Mouse (Mus musculus): ENCODE measurements at regions not wholly inside any gene's neighbourhood (a gene's known extent, or its start where the extent isn't known, plus 50 kb on each side); places are given as distances from the start of the nearest gene placed in this dataset.

GRCm38 (mm10) chr3:62985033-62985432 is 256.3 kb upstream of the Mme start:
- ChIA-PET POLR2A (no interaction called here), CTCF (no interaction called here)

GRCm38 (mm10) chr3:62976906-62977305 is 264.4 kb upstream of the Mme start:
- ChIA-PET CTCF (no interaction called here), POLR2A (no interaction called here)

- CTCF ChIA-PET = interaction anchor here in 2 of 4 experiments (0.6 kb wide), 2 partner anchors 108 to 421 kb away, joined by 3 to 4 read pairs; no protein-coding TSS in a partner anchor
- POLR2A ChIA-PET = interaction anchor here in 2 of 4 experiments (0.6 to 1.3 kb wide), 3 partner anchors 10 to 74 kb away, joined by 3 to 4 read pairs (median 3); no protein-coding TSS in a partner anchor
These were observed 278.1 kb upstream of the Mme start for GRCm38 (mm10) chr3:62963244-62963643.

GRCm38 (mm10) chr3:62962608-62963007 is 278.7 kb upstream of the Mme start:
- CTCF ChIA-PET = no interaction called here
- POLR2A ChIA-PET = no interaction called here

- POLR2A ChIA-PET = no interaction called here
- CTCF ChIA-PET = no interaction called here
These were observed 296.0 kb upstream of the Mme start for GRCm38 (mm10) chr3:62945356-62945755.

GRCm38 (mm10) chr3:62938601-62939000 is 302.7 kb upstream of the Mme start:
- CTCF ChIA-PET = interaction anchor here in 1 of 4 experiments (0.5 kb wide), 1 partner anchor 162 kb away, joined by 4 read pairs; no protein-coding TSS in a partner anchor
- POLR2A ChIA-PET = interaction anchor here (0.7 to 2.6 kb wide), 7 partner anchors 25 to 386 kb away, joined by 3 to 9 read pairs (median 4); no protein-coding TSS in a partner anchor

- ChIA-PET POLR2A (no interaction called here), CTCF (interaction anchor here in 2 of 4 experiments (0.6 to 0.7 kb wide), 3 partner anchors 10 to 224 kb away, joined by 3 read pairs; no protein-coding TSS in a partner anchor)
These were observed 316.9 kb upstream of the Mme start for GRCm38 (mm10) chr3:62924441-62924840.

GRCm38 (mm10) chr3:62916899-62917298 is 312.0 kb upstream of the Gpr149 start:
- ChIA-PET POLR2A (no interaction called here), CTCF (no interaction called here)

GRCm38 (mm10) chr3:62885104-62885503 is 280.2 kb upstream of the Gpr149 start:
- POLR2A ChIA-PET = no interaction called here
- CTCF ChIA-PET = no interaction called here

GRCm38 (mm10) chr3:62882310-62883073 is 277.6 kb upstream of the Gpr149 start:
- POLR2A ChIA-PET = no interaction called here
- CTCF ChIA-PET = no interaction called here

- ChIA-PET POLR2A (no interaction called here), CTCF (interaction anchor here in 1 of 4 experiments (0.7 kb wide), 1 partner anchor 1053 kb away, joined by 3 read pairs; no protein-coding TSS in a partner anchor)
These were observed 255.8 kb upstream of the Gpr149 start for GRCm38 (mm10) chr3:62860731-62861130.

- CTCF ChIA-PET = no interaction called here
- POLR2A ChIA-PET = no interaction called here
These were observed 230.9 kb upstream of the Gpr149 start for GRCm38 (mm10) chr3:62835695-62836476.

- CTCF ChIA-PET = no interaction called here
These were observed 219.0 kb upstream of the Gpr149 start for GRCm38 (mm10) chr3:62823892-62824291.

GRCm38 (mm10) chr3:62801044-62801443 is 196.1 kb upstream of the Gpr149 start:
- CTCF ChIA-PET = no interaction called here
- POLR2A ChIA-PET = no interaction called here

More at GRCm38 (mm10) chr3:62823892-62824291, 219.0 kb upstream of the Gpr149 start:
- POLR2A ChIA-PET = no interaction called here

- ChIA-PET CTCF (no interaction called here), POLR2A (no interaction called here)
These were observed 181.3 kb upstream of the Gpr149 start for GRCm38 (mm10) chr3:62786233-62786632.
